Mouse (Mus musculus): ENCODE measurements around the gene Vwde.

Vwde gene

DNA sequence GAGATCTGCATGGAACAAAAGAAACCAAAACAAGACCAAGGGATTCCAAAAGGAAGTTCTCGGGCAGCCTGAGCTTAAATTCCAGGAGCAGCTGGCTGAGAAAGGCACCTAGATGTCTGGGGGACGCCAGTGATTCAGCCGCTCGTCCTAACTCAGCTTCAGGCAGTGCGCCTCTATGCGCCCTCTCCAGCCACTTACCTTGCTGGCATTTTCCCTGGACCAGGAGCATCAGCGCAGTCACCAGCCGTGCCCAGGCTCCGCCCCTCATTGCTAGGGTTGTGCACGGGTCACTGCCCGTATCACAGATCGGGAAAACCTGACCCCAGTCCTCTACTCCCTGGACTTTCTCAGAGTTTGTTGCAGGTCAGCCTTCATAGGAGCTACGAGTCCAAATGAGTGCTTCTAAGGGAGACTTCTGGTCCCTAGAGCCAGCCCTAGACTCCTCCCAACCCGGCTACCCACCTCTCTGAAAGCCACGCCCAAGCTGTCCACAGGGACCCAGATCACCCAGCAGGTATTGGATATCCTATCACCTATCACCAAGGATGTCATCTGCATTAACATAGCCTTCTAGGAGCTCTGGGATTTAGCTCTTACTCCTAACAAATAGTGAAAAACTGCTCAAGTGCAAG lies at the start of gene Vwde:
TSS of gene Vwde (minus strand) at position 370 of the 632 bp plus-strand sequence.
- no peak for DNase-seq

DNA sequence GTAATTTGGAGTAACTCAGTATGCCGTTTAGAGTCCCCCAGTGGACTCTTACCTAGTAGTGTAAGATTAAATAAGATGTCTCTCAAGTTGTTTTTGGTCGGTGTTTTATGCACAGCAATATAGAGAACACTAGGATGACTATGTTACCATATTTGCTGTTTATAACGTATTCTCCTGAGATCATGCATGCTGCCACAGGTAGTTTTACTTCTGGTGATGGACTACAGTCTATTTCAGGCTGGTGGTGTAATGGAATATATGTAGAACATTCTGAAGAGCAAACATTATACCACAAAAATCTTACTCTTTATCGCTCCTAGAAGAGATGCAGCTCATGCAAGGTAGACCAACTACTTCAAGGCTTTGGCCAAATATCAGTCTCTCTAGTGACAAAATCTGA lies 30.6 kb upstream of the Vwde start:
- DNase-seq: no peak

DNA sequence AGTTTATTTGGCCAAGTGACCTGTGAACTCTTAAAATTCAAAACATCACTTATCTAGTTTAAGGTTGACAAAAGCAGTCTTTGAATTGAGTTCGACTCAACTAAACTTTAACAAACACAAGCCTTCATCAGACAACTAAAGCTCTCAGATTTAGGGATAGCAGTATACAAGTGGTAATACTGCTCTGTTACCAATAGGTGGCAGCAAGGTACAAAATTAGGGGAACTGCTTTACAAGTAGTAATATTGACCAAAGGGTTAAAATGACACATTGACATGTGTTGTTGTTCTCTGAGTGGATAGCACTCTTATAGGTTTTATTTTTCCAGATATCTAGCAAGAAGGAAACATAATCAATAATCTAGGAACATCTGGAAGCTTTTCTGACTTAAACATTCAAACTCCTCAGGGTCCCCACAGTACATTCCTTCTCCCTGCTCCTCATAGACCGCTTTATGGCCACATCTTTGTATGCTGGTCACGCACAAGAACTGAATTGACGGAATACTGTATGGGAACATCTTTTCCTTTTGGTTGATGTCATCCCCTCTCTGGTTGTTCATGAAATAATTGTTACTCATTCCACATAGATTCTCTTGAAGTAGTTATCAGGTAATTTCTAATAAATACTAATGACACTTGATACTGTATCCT lies 23.7 kb upstream of the Vwde start:
- DNase-seq: no peak

DNA sequence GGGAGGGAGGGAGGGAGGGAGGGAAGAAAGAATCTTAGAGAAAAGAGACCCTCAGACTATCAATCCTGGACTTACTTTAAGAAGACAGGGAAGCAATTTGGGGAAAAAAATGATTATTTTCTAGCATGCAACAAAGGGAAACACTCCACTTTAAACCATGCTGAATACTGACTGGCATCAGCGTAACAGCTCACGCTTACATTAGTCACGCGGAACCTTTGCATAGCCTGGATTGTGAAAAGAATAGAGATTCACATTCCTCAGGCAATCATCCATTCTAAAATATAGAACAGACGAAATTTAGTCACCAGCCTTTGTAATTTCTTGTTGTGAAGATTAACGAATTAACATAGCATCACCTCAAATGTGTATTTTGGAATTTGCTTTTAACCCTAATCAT lies 18.6 kb downstream of the Vwde start:
- DNase-seq: no peak

DNA sequence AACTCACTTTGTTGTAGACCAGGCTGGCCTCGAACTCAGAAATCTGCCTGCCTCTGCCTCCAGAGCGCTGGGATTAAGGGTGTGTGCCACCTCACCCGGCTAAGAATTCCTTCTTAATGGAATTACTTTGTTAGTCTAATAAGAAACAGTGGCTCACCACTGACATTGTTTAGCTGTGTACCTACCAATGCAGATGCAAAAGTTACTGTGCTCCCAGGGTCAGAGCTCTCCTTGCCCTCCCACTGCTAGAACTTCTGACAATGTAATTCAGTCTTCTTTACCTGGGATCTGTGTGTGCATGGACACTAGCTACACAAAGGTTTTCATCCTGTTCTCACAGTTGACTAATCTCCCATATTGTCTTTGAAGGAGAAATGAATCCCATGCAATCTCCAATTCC lies 27.3 kb downstream of the Vwde start:
- DNase-seq: no peak

DNA sequence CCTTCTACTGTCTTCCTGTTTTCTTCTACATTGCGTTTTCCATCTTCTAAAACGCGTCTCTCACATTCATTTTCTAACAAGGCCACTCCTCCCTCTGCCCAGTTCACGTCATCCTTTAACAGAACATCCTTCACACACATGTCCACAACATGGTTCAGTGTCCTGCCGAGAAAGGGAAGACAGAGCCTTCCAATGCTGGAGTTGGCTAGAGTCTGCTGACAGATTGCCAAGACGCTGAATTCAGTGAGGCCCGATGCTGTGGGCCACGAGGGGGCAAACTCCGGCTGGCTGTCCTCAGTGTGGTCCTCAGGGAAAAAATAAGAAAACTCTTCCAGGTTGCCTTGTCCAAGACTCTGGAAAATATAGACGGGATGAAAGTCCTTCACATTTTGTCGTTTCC lies 37.9 kb downstream of the Vwde start:
- DNase-seq: no peak

DNA sequence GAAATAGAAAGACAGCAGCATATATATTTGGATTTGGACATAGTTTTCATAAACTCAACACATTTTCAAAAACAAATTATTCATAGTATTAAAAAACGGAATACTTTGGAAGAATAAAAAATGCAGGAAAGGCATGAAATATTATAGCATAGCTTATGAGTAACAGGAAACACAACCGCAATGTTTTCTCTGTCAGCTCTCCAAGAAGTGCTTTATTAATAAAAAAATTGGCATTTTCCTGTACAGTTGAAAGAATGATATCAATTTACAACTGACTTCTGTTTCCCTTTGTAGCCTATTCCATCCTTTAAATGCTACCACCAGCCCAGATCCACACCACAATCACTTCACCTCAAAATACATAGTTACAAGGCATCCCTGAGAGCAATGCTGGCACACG lies 44.7 kb downstream of the Vwde start:
- DNase-seq: no peak

DNA sequence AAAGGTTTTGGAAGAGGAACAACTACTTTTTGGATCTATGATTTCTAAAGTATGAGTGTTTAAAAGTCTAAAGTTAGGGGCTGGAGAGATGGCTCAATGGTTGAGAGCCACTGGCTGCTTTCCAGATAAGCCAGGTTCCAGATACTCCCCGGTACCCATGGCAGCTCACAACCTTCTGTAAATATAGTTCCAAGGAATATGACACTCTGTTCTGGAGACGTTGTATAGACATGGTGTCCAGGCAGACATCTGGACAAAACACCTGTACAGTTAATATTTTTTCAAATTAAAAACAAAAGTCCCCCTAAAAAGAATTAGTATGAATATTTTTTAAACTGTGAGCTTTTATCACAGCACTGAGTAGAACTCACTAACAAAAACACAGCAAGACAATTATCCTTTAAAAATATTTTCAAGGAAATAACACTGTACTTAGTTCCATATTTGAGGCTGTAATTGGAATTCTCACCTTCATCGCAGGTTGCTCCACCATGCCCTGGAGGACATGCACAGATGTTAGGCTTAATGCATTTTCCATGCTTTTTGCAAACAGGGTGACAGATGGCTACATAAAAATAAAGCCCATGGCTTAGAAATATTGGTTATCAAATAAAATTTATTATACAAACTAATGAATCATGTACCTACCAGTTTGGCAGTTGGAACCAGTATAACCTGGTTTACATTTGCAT lies 55.2 kb downstream of the Vwde start:
- no peak for DNase-seq

DNA sequence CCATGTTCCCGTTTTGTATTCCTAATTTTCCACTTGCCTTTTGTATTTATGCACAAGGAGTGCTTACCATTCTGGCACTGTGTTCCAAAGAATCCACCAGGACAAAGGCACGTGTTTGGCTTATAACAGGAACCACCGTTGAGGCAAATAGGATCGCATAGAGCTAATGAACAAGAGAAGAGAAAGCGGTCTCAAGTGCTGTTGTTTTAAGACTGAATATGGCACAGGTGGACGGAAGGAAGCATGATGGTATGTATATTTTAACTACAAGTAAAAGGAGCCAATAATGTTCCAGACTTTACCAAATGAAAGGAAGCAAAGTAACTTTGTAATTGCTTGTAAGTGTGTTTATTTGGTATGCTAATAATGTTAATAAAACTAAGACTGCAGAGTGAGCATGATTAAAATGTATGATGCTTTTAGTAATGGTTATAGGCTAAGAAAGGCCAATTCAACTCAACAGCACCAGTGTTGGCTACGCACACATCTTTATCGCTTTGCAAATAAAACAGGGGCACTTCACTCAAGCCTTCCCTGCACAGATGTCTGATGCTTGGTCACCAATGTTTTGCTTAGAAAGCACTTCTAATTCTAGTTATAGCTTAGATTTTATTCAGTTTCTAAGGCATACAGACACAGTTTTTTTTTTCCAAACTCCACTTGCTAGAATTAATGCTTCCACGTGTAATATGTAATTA lies 58.4 kb downstream of the Vwde start:
- DNase-seq: no peak

DNA sequence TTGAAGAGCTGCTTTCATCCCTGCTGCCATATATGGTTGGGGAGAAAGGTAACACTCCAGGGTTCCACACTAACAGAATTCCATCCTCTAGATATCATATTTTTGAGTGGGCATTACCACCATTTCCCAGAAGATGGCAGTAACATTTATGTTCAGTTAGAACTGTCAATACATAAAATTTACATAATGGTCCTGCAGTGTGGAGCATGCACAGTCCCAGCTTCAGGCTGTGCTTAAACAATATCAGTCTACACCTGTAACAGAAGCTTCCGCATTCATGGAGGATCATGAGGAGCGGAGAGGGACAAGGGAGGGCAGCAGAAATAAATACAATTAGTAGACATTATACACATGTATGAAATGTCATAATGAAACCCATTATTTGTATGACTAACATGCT lies 65.3 kb downstream of the Vwde start:
- no peak for DNase-seq

DNA sequence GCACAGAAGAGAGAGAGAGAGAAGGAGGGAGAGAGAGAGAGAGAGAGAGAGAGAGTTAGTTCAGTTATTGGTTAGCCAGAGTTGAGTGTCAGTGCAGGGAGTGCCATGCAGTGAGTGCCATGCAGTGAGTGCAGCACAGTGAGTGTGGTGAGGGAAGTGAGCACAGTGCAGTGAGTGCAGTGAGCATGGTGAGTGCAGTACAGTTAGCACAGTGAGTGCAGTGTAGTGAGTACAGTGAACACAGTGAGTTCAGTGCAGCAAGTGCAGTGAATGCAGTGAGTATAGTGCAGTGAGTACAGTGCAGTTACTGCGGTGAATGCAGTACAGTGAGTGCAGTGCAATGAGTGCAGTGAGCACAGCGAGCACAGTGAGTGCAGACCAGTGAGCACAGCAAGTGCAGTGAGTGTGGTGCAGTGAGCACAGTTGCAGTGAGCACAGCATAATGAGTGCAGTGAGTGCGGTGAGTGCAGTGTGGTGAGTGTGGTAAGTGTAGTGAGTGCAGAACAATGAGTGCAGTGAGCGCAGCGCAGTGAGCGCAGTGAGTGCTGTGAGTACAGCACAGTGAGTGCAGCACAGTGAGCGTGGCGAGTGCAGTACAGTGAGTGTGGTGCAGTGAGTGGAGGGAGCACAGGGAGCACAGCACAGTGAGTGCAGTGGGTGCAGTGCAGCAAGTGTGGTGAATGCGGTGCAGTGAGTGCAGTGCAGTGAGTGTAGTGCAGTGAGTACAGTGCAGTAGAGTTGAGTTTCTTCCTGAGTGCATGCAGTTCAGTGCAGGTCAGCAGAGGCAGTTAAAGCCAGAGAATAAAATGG lies 70.7 kb downstream of the Vwde start:
- DNase-seq: no peak

DNA sequence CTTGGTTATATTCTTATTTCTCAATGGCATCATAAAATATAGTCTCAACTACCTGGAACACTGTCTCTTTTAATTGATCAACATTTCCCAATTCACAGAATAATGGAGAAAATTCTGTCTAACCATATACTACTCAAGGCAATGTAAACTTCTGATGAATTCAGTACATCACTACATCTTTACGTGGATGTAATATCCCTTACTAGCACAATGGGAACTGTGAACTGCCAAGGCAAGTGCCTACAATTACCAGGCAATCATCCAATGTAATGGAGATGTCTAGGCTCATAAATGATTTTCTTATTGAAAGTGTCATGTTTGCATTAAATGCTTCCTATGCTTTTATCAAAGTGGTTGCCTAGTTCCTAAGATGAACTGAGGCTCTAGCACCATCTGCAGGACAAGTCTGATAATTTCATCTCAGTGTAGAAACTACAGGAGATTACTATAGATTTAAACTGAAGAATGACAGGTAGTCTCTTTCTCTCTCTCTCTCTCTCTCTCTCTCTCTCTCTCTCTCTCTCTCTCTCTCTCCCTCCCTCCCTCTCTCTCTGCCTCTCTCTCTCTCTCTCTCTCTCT lies 72.6 kb downstream of the Vwde start:
- DNase-seq: no peak

DNA sequence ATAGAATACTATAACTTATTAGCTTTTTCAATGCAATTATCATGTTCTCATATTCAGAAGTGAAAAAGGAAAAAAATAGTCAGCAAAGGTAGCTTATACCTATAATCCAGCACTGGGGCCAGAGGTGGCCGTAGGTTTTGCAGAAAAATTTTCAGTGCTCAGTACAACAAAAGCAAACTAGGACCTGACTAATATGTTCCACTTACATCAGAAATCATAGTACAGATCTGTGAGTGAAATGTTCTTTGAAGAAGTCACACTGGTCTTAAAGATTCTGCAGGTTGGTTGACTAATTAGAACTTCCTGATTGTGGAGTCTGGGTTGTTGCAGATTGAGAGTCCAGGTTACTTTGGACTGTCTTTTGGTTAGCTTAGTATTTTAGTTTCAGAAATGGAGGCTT lies 87.5 kb downstream of the Vwde start:
- DNase-seq: no peak

DNA sequence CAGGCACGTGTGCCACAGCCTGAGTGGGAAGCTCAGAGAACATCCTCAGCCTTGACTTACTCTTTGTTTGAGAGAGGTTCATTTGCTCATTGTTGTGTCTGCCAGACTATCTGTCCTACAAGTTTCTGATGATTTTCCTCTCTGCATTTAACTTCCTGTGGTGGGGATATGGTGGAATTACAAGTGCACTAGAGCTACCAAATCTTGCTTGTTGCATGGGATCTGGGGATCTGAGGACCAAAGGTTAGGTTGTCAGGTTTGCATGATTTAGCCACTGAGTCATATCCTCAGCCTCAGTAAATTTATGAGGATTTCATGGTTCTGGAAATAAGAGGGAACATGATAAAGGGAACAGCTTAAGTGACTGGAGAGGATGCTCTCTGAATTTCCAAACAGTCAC lies 116.1 kb downstream of the Vwde start:
- no peak for DNase-seq

Measured in thymus, adult 18-20 months (tissue).